7 mouse cellular contexts compared by ENCODE assay signal in genomic region chr4:41481601-41482017, GRCm38 (mm10). TPM values are rescaled to one million over a fixed set of nuclear protein-coding genes. Genes with fewer than 3 reads are reported as not detected.
DNase-seq lines count a peak whose midpoint lies in the region; ATAC-seq and TF ChIP-seq lines count a peak whose summit lies in the region.

No protein-coding gene starts in this region.

- no peak for DNase-seq in neural tube, embryonic 10.5 days (ENCODE audit: extremely low spot score, low spot score)
- DNase-seq in gastrocnemius, adult 2 months, result peak; percentile 80
- DNase-seq in lung, postnatal 10 days, result peak; percentile 89
- no peak for DNase-seq in left cerebral cortex, postnatal 25 days (ENCODE audit: low spot score in 2 of 2)
- DNase-seq in midbrain, embryonic 14.5 days, result no peak

- 57% methylated on average over 6 of the region's 6 CpGs for WGBS in neural tube, embryonic 13.5 days
- 42% methylated on average over 6 of the region's 6 CpGs for WGBS in intestine, embryonic 16.5 days
- 62% methylated on average over 6 of the region's 6 CpGs for WGBS in midbrain, embryonic 14.5 days

- H3K27me3 ChIP-seq in neural tube, embryonic 13.5 days, result no peaks in the 10 kb centered on the region
- no peaks in the 10 kb centered on the region for H3K27me3 ChIP-seq in intestine, embryonic 16.5 days (replicated peaks; ENCODE audit: control insufficient read depth, insufficient read depth, low read length)
- no peaks in the 10 kb centered on the region for H3K27me3 ChIP-seq in midbrain, embryonic 14.5 days (ENCODE audit: control insufficient read depth, insufficient read depth, low read length)

- no peak overlapping the region for H3K27ac ChIP-seq in neural tube, embryonic 13.5 days (replicated peaks)
- peak overlapping the region; percentile 87 for H3K27ac ChIP-seq in gastrocnemius, adult 2 months
- peak overlapping the region; percentile 53 for H3K27ac ChIP-seq in intestine, embryonic 16.5 days (ENCODE audit: low read length)
- no peak overlapping the region for H3K27ac ChIP-seq in midbrain, embryonic 14.5 days (replicated peaks; ENCODE audit: low read depth, low read length)

- no peak; the same call in 1 of the 2 replicates for TF ChIP-seq CTCF in gastrocnemius, adult 2 months (IDR thresholded peaks at IDR 0.05)

- H3K9ac ChIP-seq in neural tube, embryonic 13.5 days, result no peak overlapping the region
- H3K9ac ChIP-seq in intestine, embryonic 16.5 days (ENCODE audit: low read depth, low read length), result no peak overlapping the region
- H3K9ac ChIP-seq in midbrain, embryonic 14.5 days (replicated peaks; ENCODE audit: low read length), result no peak overlapping the region

- peaks cover 34% of the 10 kb centered on the region; the same call in 1 of the 2 replicates for H3K36me3 ChIP-seq in neural tube, embryonic 13.5 days
- H3K36me3 ChIP-seq in intestine, embryonic 16.5 days (ENCODE audit: control insufficient read depth, insufficient read depth, low read length), result no peaks in the 10 kb centered on the region
- H3K36me3 ChIP-seq in midbrain, embryonic 14.5 days (ENCODE audit: control insufficient read depth, insufficient read depth, low read length), result peaks cover 18% of the 10 kb centered on the region

- no peaks in the 10 kb centered on the region for H3K9me3 ChIP-seq in neural tube, embryonic 13.5 days
- no peaks in the 10 kb centered on the region for H3K9me3 ChIP-seq in intestine, embryonic 16.5 days (ENCODE audit: control insufficient read depth, low read length)
- no peaks in the 10 kb centered on the region for H3K9me3 ChIP-seq in midbrain, embryonic 14.5 days (ENCODE audit: control insufficient read depth, low read length)

- H3K4me3 ChIP-seq in neural tube, embryonic 13.5 days, result no peak overlapping the region
- H3K4me3 ChIP-seq in gastrocnemius, adult 2 months, result peak overlapping the region; percentile 36
- H3K4me3 ChIP-seq in intestine, embryonic 16.5 days (ENCODE audit: low read length), result no peak overlapping the region
- H3K4me3 ChIP-seq in midbrain, embryonic 14.5 days (replicated peaks; ENCODE audit: low read depth, low read length), result no peak overlapping the region

- peaks cover 5% of the 10 kb centered on the region; the same call in 1 of the 2 replicates for H3K4me1 ChIP-seq in neural tube, embryonic 13.5 days (replicated peaks)
- peaks cover 12% of the 10 kb centered on the region; the same call in 1 of the 2 replicates for H3K4me1 ChIP-seq in intestine, embryonic 16.5 days (ENCODE audit: control insufficient read depth, insufficient read depth, low read length)
- H3K4me1 ChIP-seq in midbrain, embryonic 14.5 days (ENCODE audit: control insufficient read depth, insufficient read depth, low read length), result no peaks in the 10 kb centered on the region

- intact Hi-C loops in gastrocnemius, adult 2 months (cut with DNase I), result loop anchor here (2.0 kb wide), 1 partner anchor 21 kb away; the partner anchor contains the start of gene AI464131
- intact Hi-C loops in left cerebral cortex, postnatal 25 days (cut with DNase I), result loop anchor here (2.0 kb wide), 1 partner anchor 15 kb away; no protein-coding TSS in a partner anchor

- no peak overlapping the region for H3K4me2 ChIP-seq in neural tube, embryonic 13.5 days
- H3K4me2 ChIP-seq in intestine, embryonic 16.5 days (ENCODE audit: low read depth, low read length), result no peak overlapping the region
- no peak overlapping the region for H3K4me2 ChIP-seq in midbrain, embryonic 14.5 days (ENCODE audit: low read length)

- ATAC-seq in neural tube, embryonic 13.5 days (ENCODE audit: low read depth), result 0 out of 2 replicates have a peak, but pooled peaks have one; percentile 36
- ATAC-seq in intestine, embryonic 16.5 days, result peak; percentile 64
- no peak for ATAC-seq in midbrain, embryonic 14.5 days (ENCODE audit: low FRiP score, low TSS enrichment)

RNA-seq across cellular contexts. Expression of gene Nudt2, which starts 16.7 kb away (rescaled TPM):
- 57.0 and 62.7 TPM in 2 replicates for polyA plus RNA-seq in neural tube, embryonic 13.5 days (2015; fragmentation: Nextera tagmentation; extraction: Ambion mirVana)
- total RNA-seq in gastrocnemius, adult 2 months (2021), result 10 to 100 TPM; 22.7 to 27.6 TPM
- 62.5 and 70.3 TPM in 2 replicates for polyA plus RNA-seq in intestine, embryonic 16.5 days (2015; fragmentation: Nextera tagmentation; extraction: Ambion mirVana)
- total RNA-seq in left cerebral cortex, postnatal 25 days (2021), result 10 to 100 TPM; 24.7 to 26.4 TPM
- 68.4 and 79.9 TPM in 2 replicates for polyA plus RNA-seq in midbrain, embryonic 14.5 days (2014; fragmentation: Nextera tagmentation; extraction: Ambion mirVana)

RNA-seq across cellular contexts. Expression of gene Kif24, which starts 16.9 kb away (rescaled TPM):
- polyA plus RNA-seq in neural tube, embryonic 13.5 days (2015; fragmentation: Nextera tagmentation; extraction: Ambion mirVana), result 2.3 and 2.8 TPM in 2 replicates
- under 1 TPM; 0.31 to 0.33 TPM for total RNA-seq in gastrocnemius, adult 2 months (2021)
- 4.0 TPM in 2 replicates for polyA plus RNA-seq in intestine, embryonic 16.5 days (2015; fragmentation: Nextera tagmentation; extraction: Ambion mirVana)
- total RNA-seq in left cerebral cortex, postnatal 25 days (2021), result 1 to 10 TPM; 1.0 to 1.1 TPM
- polyA plus RNA-seq in midbrain, embryonic 14.5 days (2014; fragmentation: Nextera tagmentation; extraction: Ambion mirVana), result 3.3 and 3.7 TPM in 2 replicates

RNA-seq across cellular contexts. Expression of gene AI464131, which starts 21.3 kb away (rescaled TPM):
- polyA plus RNA-seq in neural tube, embryonic 13.5 days (2015; fragmentation: Nextera tagmentation; extraction: Ambion mirVana), result 5.7 and 6.5 TPM in 2 replicates
- 10 to 100 TPM; 75.0 to 87.5 TPM for total RNA-seq in gastrocnemius, adult 2 months (2021)
- 12.7 and 15.3 TPM in 2 replicates for polyA plus RNA-seq in intestine, embryonic 16.5 days (2015; fragmentation: Nextera tagmentation; extraction: Ambion mirVana)
- total RNA-seq in left cerebral cortex, postnatal 25 days (2021), result 10 to 100 TPM; 31.6 to 36.9 TPM
- 7.2 and 8.0 TPM in 2 replicates for polyA plus RNA-seq in midbrain, embryonic 14.5 days (2014; fragmentation: Nextera tagmentation; extraction: Ambion mirVana)

RNA-seq across cellular contexts. Expression of gene 1110017D15Rik, which starts 35.5 kb away (rescaled TPM):
- 6.8 and 8.7 TPM in 2 replicates for polyA plus RNA-seq in neural tube, embryonic 13.5 days (2015; fragmentation: Nextera tagmentation; extraction: Ambion mirVana)
- total RNA-seq in gastrocnemius, adult 2 months (2021), result under 1 TPM in 1 of 2 experiments, not detected in 1; 0.67 TPM
- polyA plus RNA-seq in intestine, embryonic 16.5 days (2015; fragmentation: Nextera tagmentation; extraction: Ambion mirVana), result 0.21 TPM in 1 of 2 replicates, not detected in the other
- 1 to 10 TPM; 3.9 to 5.8 TPM for total RNA-seq in left cerebral cortex, postnatal 25 days (2021)
- polyA plus RNA-seq in midbrain, embryonic 14.5 days (2014; fragmentation: Nextera tagmentation; extraction: Ambion mirVana), result 12.9 and 13.2 TPM in 2 replicates

Comparison
In these comparisons a context has a peak if more than half of its experiments do, and no peak if none do; other contexts are left out.
1. H3K27ac ChIP-seq: peak in gastrocnemius, adult 2 months (single experiment) and intestine, embryonic 16.5 days (single experiment); none in neural tube, embryonic 13.5 days (single experiment) and midbrain, embryonic 14.5 days (single experiment).
2. DNase-seq: peak in gastrocnemius, adult 2 months (single experiment) and lung, postnatal 10 days (single experiment); none in neural tube, embryonic 10.5 days (single experiment), left cerebral cortex, postnatal 25 days (0 of 2) and midbrain, embryonic 14.5 days (single experiment).